Mouse (Mus musculus) MEL (cell line): Measurements from ENCODE around the gene Dcpp1. TPM values are rescaled to one million over a fixed set of nuclear protein-coding genes. Genes with fewer than 3 reads are reported as not detected.
"Not testable (repeated sequence)": the region's sequence is repeated elsewhere in the genome, so short reads cannot be mapped to it uniquely, and the experiment has no call there.

Source experiments
- DNase-seq: peaks from one replicate; pipeline ENCODE4 v3.0.0; 2011; ENCODE audit warnings: low read depth, low spot score
- H3K27ac ChIP-seq: 2 replicates; pipeline ENCODE4 v1.5.1; 2012; ENCODE audit warnings: low read depth, mild to moderate bottlenecking, control low read depth, low read length, moderate library complexity; ENCODE audit not compliant: control insufficient read depth
- H3K27me3 ChIP-seq, 2 experiments: fragments of 150-350 bp in 1 of 2; sonication (generic) in 1 of 2; 2 replicates each; pipeline ENCODE4 v1.6.1; 2012; ENCODE audit warnings: low read length in 2 of 2, mild to moderate bottlenecking in 2 of 2, improper control_type of control experiment in 1 of 2, moderate library complexity in 1 of 2; ENCODE audit not compliant: insufficient read depth in 2 of 2, control insufficient read depth in 1 of 2
- H3K36me3 ChIP-seq, 2 experiments: 2 replicates each; pipeline ENCODE4 v1.6.1; 2012 to 2014; ENCODE audit warnings: low read length in 2 of 2, improper control_type of control experiment in 1 of 2, inconsistent platforms in 1 of 2, mild to moderate bottlenecking in 1 of 2; ENCODE audit not compliant: insufficient read depth in 2 of 2, control insufficient read depth in 1 of 2
- H3K4me1 ChIP-seq, 2 experiments: fragments of 150-350 bp in 1 of 2; sonication (generic) in 1 of 2; 2 replicates each; pipeline ENCODE4 v1.6.1; 2012; ENCODE audit warnings: low read length in 2 of 2, improper control_type of control experiment in 1 of 2, mild to moderate bottlenecking in 1 of 2; ENCODE audit not compliant: insufficient read depth in 2 of 2, control insufficient read depth in 1 of 2
- H3K4me3 ChIP-seq, 2 experiments: fragments of 150-350 bp in 1 of 2; sonication (generic) in 1 of 2; 2 replicates each; pipeline ENCODE4 v1.5.1; 2012; ENCODE audit warnings: low read depth in 2 of 2, low read length in 2 of 2, mild to moderate bottlenecking in 2 of 2, moderate library complexity in 2 of 2, control low read depth in 1 of 2, improper control_type of control experiment in 1 of 2; ENCODE audit not compliant: control insufficient read depth in 1 of 2, insufficient read depth in 1 of 2
- H3K79me2 ChIP-seq: 2 replicates; pipeline ENCODE4 v1.6.1; 2012; ENCODE audit warnings: mild to moderate bottlenecking, low read length, moderate library complexity; ENCODE audit not compliant: control insufficient read depth, poor library complexity, insufficient read depth
- H3K9ac ChIP-seq: 2 replicates; pipeline ENCODE4 v1.6.1; 2012; ENCODE audit warnings: low read depth, mild to moderate bottlenecking, control low read depth, low read length, moderate library complexity; ENCODE audit not compliant: control insufficient read depth, poor library complexity, severe bottlenecking
- H3K9me3 ChIP-seq: fragments of 150-350 bp; sonication (generic); replicated peaks from 2 replicates; pipeline ENCODE4 v1.6.1; 2012; ENCODE audit warnings: mild to moderate bottlenecking, low read length, improper control_type of control experiment, moderate library complexity; ENCODE audit not compliant: insufficient read depth
- CHD1 ChIP-seq: IDR thresholded peaks from 2 replicates; pipeline ENCODE4 v1.6.1; 2012; ENCODE audit warnings: low read depth, mild to moderate bottlenecking, inconsistent platforms, low read length, improper control_type of control experiment
- E2F4 ChIP-seq: IDR thresholded peaks from 2 replicates; pipeline ENCODE4 v1.6.1; 2011; ENCODE audit warnings: low read depth, low read length, improper control_type of control experiment, borderline replicate concordance
- ELF1 ChIP-seq: IDR thresholded peaks from 2 replicates; pipeline ENCODE4 v1.6.1; 2014; ENCODE audit warnings: low read depth, mild to moderate bottlenecking, inconsistent platforms, low read length, improper control_type of control experiment, moderate library complexity
- ETS1 ChIP-seq: IDR thresholded peaks from 2 replicates; pipeline ENCODE4 v1.6.1; 2012; ENCODE audit warnings: low read depth, mild to moderate bottlenecking, inconsistent platforms, low read length, improper control_type of control experiment, moderate library complexity
- KAT2A ChIP-seq: conservative IDR thresholded peaks from 2 replicates; pipeline ENCODE4 v1.6.1; 2012; ENCODE audit warnings: low read depth, low read length, improper control_type of control experiment, inconsistent platforms
- MAX ChIP-seq: IDR thresholded peaks from 2 replicates; pipeline ENCODE4 v1.6.1; 2011; ENCODE audit warnings: low read length, improper control_type of control experiment
- MAZ ChIP-seq: IDR thresholded peaks from 2 replicates; pipeline ENCODE4 v1.6.1; 2012; ENCODE audit warnings: low read depth, mild to moderate bottlenecking, inconsistent platforms, low read length, improper control_type of control experiment
- NRF1 ChIP-seq: IDR thresholded peaks from 2 replicates; pipeline ENCODE4 v1.6.1; 2014; ENCODE audit warnings: low read depth, mild to moderate bottlenecking, inconsistent platforms, low read length, improper control_type of control experiment, moderate library complexity; ENCODE audit not compliant: poor library complexity, insufficient read depth, severe bottlenecking
- POLR2AphosphoS2 ChIP-seq: IDR thresholded peaks from 2 replicates; pipeline ENCODE4 v1.6.1; 2011; ENCODE audit warnings: low read length, improper control_type of control experiment
- POLR2AphosphoS5 ChIP-seq: IDR thresholded peaks from 2 replicates; pipeline ENCODE4 v1.6.1; 2012; ENCODE audit warnings: low read depth, borderline replicate concordance, mild to moderate bottlenecking, inconsistent platforms, low read length, moderate library complexity, mixed read lengths
- SMC3 ChIP-seq: IDR thresholded peaks from 2 replicates; pipeline ENCODE4 v1.6.1; 2011; ENCODE audit warnings: low read depth, low read length, improper control_type of control experiment
- TAL1 ChIP-seq: IDR thresholded peaks from 2 replicates; pipeline ENCODE4 v1.6.1; 2012; ENCODE audit warnings: mild to moderate bottlenecking, inconsistent platforms, low read length, moderate library complexity, mixed read lengths
- TCF12 ChIP-seq: IDR thresholded peaks from 2 replicates; pipeline ENCODE4 v1.6.1; 2014; ENCODE audit warnings: low read depth, mild to moderate bottlenecking, inconsistent platforms, low read length, improper control_type of control experiment, moderate library complexity
- ZC3H11A ChIP-seq: IDR thresholded peaks from 2 replicates; pipeline ENCODE4 v1.6.1; 2012; ENCODE audit warnings: low read depth, mild to moderate bottlenecking, inconsistent platforms, low read length, improper control_type of control experiment
- ZKSCAN1 ChIP-seq: IDR thresholded peaks from 2 replicates; pipeline ENCODE4 v1.6.1; 2012; ENCODE audit warnings: low read depth, mild to moderate bottlenecking, inconsistent platforms, low read length, improper control_type of control experiment, moderate library complexity
- ZMIZ1 ChIP-seq: IDR thresholded peaks from 2 replicates; pipeline ENCODE4 v1.6.1; 2012; ENCODE audit warnings: low read depth, mild to moderate bottlenecking, inconsistent platforms, low read length, improper control_type of control experiment, moderate library complexity
- polyA plus RNA-seq, 2 experiments: library from polyadenylated mRNA; stranded (reverse) in 1 of 2; unstranded in 1 of 2; fragments of >175 nt in 1 of 2; fragments of >200 nt in 1 of 2; gene quantifications; 2 replicates each; pipeline versions ENCODE4 v1.2.1 to v1.2.4; 2012; ENCODE audit warnings: low replicate concordance in 2 of 2, low read depth in 1 of 2; ENCODE audit not compliant: insufficient read length in 2 of 2, insufficient read depth in 1 of 2, missing spikeins in 1 of 2
- total RNA-seq: library from RNA; depleted of rRNA; stranded (reverse); fragments of 300-350 nt; gene quantifications from 2 replicates; pipeline ENCODE4 v1.2.3, GENCODE M21; 2012

Dcpp1 gene
- total and polyA plus RNA-seq, 3 experiments: not detected

DNA sequence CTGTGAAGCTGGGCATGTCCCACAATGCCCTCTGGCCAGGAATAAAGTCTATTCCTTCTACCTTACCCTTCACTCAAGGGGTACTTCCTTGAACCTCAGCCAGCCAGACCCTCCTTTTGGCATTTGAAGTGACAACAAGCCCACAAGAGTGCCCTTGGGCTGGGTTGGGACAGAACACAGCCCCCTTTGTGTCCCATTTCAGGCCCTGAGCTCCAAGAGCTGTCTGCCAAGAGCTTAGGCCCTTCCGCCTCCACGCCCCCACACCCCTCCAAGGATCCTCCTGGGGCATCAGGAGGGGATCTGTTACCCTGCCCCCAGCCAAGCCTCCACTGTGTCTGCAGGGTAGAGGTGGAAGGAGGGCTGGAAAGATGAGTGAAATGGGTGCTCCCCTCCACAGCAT lies 3.5 kb upstream of the Dcpp1 start:
- Histone ChIP-seq H3K4me1 (no peaks in the 10 kb centered on the region), H3K4me3 (no peak overlapping the region)
- no peak for DNase-seq

DNA sequence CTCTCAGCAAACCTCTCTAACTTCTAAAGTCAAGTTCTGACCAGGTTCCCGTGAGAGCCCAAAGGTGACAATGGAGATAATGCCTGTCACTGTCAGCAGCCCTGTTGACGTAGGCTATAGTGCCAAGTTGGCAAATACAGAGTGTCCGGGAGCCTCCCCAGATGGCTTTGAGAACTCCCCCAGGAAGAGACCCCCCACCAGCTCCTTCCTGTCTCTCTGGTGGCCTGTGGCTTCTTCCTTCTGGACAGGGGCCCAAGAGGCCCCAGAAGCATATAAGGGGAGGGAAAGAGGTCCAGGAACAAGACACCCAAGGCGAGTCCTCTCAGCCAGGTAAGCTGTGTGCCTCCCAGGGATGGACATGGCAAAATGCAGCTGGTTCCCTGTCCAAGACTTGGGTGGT lies 36.5 kb downstream of the Dcpp1 start, which contains the start of gene Dcpp3:
Gene Dcpp3 (plus strand): TSS at position 301 of the 400 bp plus-strand sequence.
- not testable (repeated sequence) for H3K4me3 ChIP-seq, H3K27ac ChIP-seq, H3K4me1 ChIP-seq, H3K9ac ChIP-seq, DNase-seq, H3K27me3 ChIP-seq, H3K36me3 ChIP-seq, H3K79me2 ChIP-seq, H3K9me3 ChIP-seq

More for the DNA sequence above, 3.5 kb upstream of the Dcpp1 start:
- no peaks in the 10 kb centered on the region for H3K9me3 ChIP-seq
- no peak for TF ChIP-seq POLR2AphosphoS2
- no peak for TF ChIP-seq ELF1
- no peak for TF ChIP-seq TAL1
- no peak for TF ChIP-seq ZMIZ1
- no peak for TF ChIP-seq CHD1
- no peak for TF ChIP-seq ZKSCAN1
- TF ChIP-seq KAT2A: no peak
- TF ChIP-seq MAZ: no peak
- TF ChIP-seq TCF12: no peak
- no peak for TF ChIP-seq POLR2AphosphoS5
- no peak for TF ChIP-seq E2F4
- no peak for TF ChIP-seq ETS1
- TF ChIP-seq SMC3: no peak
- no peak for TF ChIP-seq MAX
- TF ChIP-seq NRF1: no peak
- no peak for TF ChIP-seq ZC3H11A
- TF ChIP-seq, all 39 proteins: peak for 0
- no peak overlapping the region for H3K27ac ChIP-seq
- H3K79me2 ChIP-seq: no peaks in the 10 kb centered on the region
- peaks cover 0 to 4% of the 10 kb centered on the region in 2 experiments; a peak in 1 of 4 replicates for H3K27me3 ChIP-seq
- no peak overlapping the region for H3K9ac ChIP-seq
- no peaks in the 10 kb centered on the region for H3K36me3 ChIP-seq
